Mouse (Mus musculus) midbrain, postnatal 0 days (tissue): ENCODE data around the gene Btg4. TPM values are rescaled to one million over a fixed set of nuclear protein-coding genes. Genes with fewer than 3 reads are reported as not detected.
"Not testable (repeated sequence)": the region's sequence is repeated elsewhere in the genome, so short reads cannot be mapped to it uniquely, and the experiment has no call there.

Source experiments
- ATAC-seq: fragments of 200-750 bp; cut with Nextera tagmentation; 2 replicates; pipeline ENCODE4 v1.8.0; 2017; ENCODE audit warnings: moderate number of reproducible peaks, mild to moderate bottlenecking, moderate TSS enrichment, moderate library complexity; ENCODE audit not compliant: low FRiP score
- DNase-seq: peaks from one replicate; pipeline ENCODE4 v3.0.0-alpha.2; 2015; ENCODE audit warnings: low spot score
- H3K27ac ChIP-seq: fragments of 300-500 bp; sonication (generic); 2 replicates; pipeline ENCODE4 v1.5.1; 2014; ENCODE audit warnings: low read depth, mild to moderate bottlenecking, low read length, mixed read lengths
- H3K27me3 ChIP-seq: fragments of 300-500 bp; sonication (generic); 2 replicates; pipeline ENCODE4 v1.6.1; 2014; ENCODE audit warnings: low read length, control low read depth, mixed read lengths; ENCODE audit not compliant: insufficient read depth
- H3K36me3 ChIP-seq: fragments of 300-500 bp; sonication (generic); 2 replicates; pipeline ENCODE4 v1.6.1; 2014; ENCODE audit warnings: low read length, control low read depth, mixed read lengths; ENCODE audit not compliant: insufficient read depth
- H3K4me1 ChIP-seq: fragments of 300-500 bp; sonication (generic); 2 replicates; pipeline ENCODE4 v1.6.1; 2014; ENCODE audit warnings: mild to moderate bottlenecking, control low read depth, antibody characterized with exemption, low read length, mixed read lengths; ENCODE audit not compliant: insufficient read depth
- H3K4me2 ChIP-seq: fragments of 300-500 bp; sonication (generic); 2 replicates; pipeline ENCODE4 v1.6.1; 2014; ENCODE audit warnings: low read depth, mild to moderate bottlenecking, low read length, mixed read lengths; ENCODE audit not compliant: poor library complexity, severe bottlenecking
- H3K4me3 ChIP-seq: fragments of 300-500 bp; sonication (generic); 2 replicates; pipeline ENCODE4 v1.5.1; 2014; ENCODE audit warnings: low read depth, mild to moderate bottlenecking, low read length, moderate library complexity
- H3K9ac ChIP-seq: fragments of 300-500 bp; sonication (generic); replicated peaks from 2 replicates; pipeline ENCODE4 v1.6.1; 2014; ENCODE audit warnings: mild to moderate bottlenecking, low read length, moderate library complexity, mixed read lengths; ENCODE audit not compliant: poor library complexity, severe bottlenecking
- H3K9me3 ChIP-seq: fragments of 300-500 bp; sonication (generic); 2 replicates; pipeline ENCODE4 v1.6.1; 2016; ENCODE audit warnings: low read length, control low read depth
- CTCF ChIP-seq: IDR thresholded peaks from 2 replicates; pipeline ENCODE4 v1.5.1; 2016; ENCODE audit warnings: antibody characterized with exemption, mild to moderate bottlenecking
- WGBS: fragments of 180-500 bp; shearing (Covaris S2); extraction: QIAGEN DNeasy Blood & Tissue Kit; methylation state at CpG from one replicate; pipeline ENCODE4 v1.1.7; 2014; 5-methylcytosine and 5-hydroxymethylcytosine counted together
- polyA plus RNA-seq: library from polyadenylated mRNA; unstranded; fragments of >200 nt; fragmentation: Nextera tagmentation; extraction: Ambion mirVana; gene quantifications from 2 replicates; pipeline ENCODE4 v1.2.1, GENCODE M21; 2015
- total RNA-seq: library from RNA; depleted of rRNA; stranded (reverse); fragments of >200 nt; gene quantifications from 2 replicates; pipeline ENCODE4 v1.2.3, GENCODE M21; 2014

Btg4 gene
- total and polyA plus RNA-seq, 2 experiments from 2014 or later, result not detected

DNA sequence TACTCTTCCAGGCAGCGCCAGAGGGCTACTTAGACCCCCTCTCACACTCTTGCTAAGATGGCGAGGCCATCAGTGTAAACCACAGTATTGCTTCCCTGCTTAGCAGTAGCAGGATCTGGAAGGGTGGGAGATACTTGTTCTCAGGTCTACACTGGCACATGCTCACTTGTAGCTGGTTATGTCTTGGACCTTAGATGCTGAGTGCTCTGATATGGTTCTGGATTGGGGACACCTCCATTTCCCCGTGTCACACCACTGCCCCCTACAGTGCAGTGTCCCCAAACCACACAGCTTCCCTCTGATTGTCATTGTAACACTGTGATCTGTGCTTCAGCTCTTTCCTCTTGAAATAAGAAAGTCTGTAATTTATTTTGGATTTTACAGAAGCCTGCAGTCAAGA is 76.3 kb downstream of the Btg4 start:
- DNase-seq, result no peak
- 56% methylated on average over 3 of the region's 3 CpGs for WGBS
- no peak for ATAC-seq
- H3K27me3 ChIP-seq, result no peaks in the 10 kb centered on the region
- H3K4me1 ChIP-seq, result no peaks in the 10 kb centered on the region
- no peak overlapping the region for H3K9ac ChIP-seq
- H3K36me3 ChIP-seq, result no peaks in the 10 kb centered on the region
- no peak overlapping the region for H3K27ac ChIP-seq
- no peak overlapping the region for H3K4me2 ChIP-seq
- TF ChIP-seq CTCF, result peak; percentile 60
- no peak overlapping the region for H3K4me3 ChIP-seq
- H3K9me3 ChIP-seq, result no peaks in the 10 kb centered on the region

- Histone ChIP-seq H3K4me3 (no peak overlapping the region), H3K9me3 (no peaks in the 10 kb centered on the region), H3K4me1 (no peaks in the 10 kb centered on the region), H3K9ac (no peak overlapping the region), H3K36me3 (no peaks in the 10 kb centered on the region), H3K27me3 (no peaks in the 10 kb centered on the region), H3K27ac (no peak overlapping the region), H3K4me2 (no peak overlapping the region)
- TF ChIP-seq CTCF, result no peak
- WGBS, result 87% methylated on average over 4 of the region's 4 CpGs
- ATAC-seq, result no peak
- no peak for DNase-seq
These were observed 76.7 kb downstream of the Btg4 start for GRCm38 (mm10) chr9:51137432-51137831.

DNA sequence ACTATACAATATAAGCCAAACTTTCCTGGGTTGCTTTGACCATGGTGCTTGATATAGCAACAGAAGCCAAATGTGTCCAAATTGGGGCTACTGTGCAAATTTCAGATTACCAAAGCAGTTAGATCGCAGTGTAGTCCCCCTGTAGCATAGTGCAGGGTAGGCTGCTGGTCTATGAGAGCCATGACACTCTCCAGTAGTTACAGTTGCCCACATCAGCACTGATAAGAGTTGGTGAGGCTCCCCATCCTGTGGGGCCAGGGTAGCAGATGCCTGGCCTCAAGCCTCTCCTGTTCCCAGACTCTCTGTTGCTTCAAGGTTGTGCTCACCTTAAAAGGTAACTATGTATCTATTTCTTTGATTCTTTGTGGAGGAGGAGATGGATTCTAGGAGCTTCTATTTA is 77.1 kb downstream of the Btg4 start:
- WGBS, result 79% methylated on average over 1 of the region's 1 CpGs
- DNase-seq (no peak), ATAC-seq (no peak)
- TF ChIP-seq CTCF, result no peak
- Histone ChIP-seq H3K27ac (no peak overlapping the region), H3K4me3 (no peak overlapping the region), H3K9ac (no peak overlapping the region), H3K4me2 (no peak overlapping the region), H3K36me3 (no peaks in the 10 kb centered on the region), H3K9me3 (no peaks in the 10 kb centered on the region), H3K27me3 (no peaks in the 10 kb centered on the region), H3K4me1 (no peaks in the 10 kb centered on the region)

DNA sequence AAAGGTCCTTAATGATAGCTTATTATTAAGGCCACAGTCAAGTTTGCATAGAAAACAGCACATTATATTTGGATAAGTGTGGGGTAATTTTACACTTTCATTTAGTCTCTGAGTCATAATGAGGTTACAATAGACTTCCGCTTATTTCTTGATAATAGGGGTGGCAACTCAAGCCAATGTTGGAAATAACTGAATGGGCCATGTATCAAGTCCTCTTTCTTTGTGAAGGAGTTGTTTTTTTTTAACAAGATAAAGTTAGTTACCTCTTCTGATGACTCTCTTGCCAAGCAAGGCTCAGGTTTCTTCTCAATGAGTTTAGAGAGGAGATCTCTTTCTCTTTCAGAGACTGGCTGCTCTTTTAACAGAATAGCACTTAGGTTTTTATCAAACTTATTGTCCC is 77.6 kb downstream of the Btg4 start:
- Histone ChIP-seq H3K4me2 (no peak overlapping the region), H3K36me3 (no peaks in the 10 kb centered on the region), H3K27ac (no peak overlapping the region), H3K4me1 (no peaks in the 10 kb centered on the region), H3K9me3 (no peaks in the 10 kb centered on the region), H3K9ac (no peak overlapping the region), H3K27me3 (no peaks in the 10 kb centered on the region), H3K4me3 (no peak overlapping the region)
- no peak for TF ChIP-seq CTCF
- ATAC-seq (no peak), DNase-seq (no peak)
- 94% methylated on average over 1 of the region's 1 CpGs for WGBS

DNA sequence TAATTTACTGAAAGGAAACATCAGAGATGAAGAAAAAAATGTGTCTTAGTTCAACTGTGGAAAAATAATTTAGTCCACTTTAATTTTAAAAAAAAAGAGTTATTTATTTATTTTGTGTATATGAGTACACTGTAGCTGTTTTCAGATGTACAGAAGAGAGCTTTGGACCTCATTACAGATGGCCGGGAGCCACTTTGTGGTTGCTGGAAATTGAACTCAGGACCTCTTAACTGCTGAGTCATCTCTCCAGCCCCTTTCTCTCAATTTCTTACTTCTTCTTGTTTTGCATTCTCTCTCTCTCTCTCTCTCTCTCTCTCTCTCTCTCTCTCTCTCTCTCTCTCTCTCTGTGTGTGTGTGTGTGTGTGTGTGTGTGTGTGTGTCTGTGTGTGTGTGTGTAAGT is 78.7 kb downstream of the Btg4 start:
- not testable (repeated sequence) for H3K4me3 ChIP-seq, H3K4me2 ChIP-seq, H3K27me3 ChIP-seq, H3K27ac ChIP-seq, ATAC-seq, H3K9ac ChIP-seq, H3K4me1 ChIP-seq, DNase-seq, H3K36me3 ChIP-seq, H3K9me3 ChIP-seq
- WGBS, result 87% methylated on average over 1 of the region's 1 CpGs

DNA sequence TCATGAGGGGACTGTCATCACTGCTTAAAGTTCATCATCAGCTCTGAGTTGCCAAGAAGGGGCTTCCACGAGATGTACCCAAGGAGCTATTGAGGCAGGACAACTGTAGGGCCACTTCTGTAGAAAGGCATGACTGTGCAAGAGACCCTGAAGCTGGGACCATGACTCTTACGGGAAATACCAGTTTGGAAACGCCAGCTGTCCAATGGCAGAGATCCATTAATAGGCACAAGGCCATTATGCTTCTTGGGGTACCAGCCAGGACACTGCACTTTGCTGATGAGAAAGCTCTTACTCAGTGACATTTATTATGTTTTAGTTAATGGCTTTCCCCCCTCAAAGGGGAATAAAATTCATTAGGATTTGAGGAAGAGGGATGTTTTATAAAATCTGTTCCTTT is 80.0 kb downstream of the Btg4 start:
- no peak for DNase-seq
- no peak overlapping the region for H3K4me3 ChIP-seq
- H3K27ac ChIP-seq, result no peak overlapping the region
- H3K4me1 ChIP-seq, result no peaks in the 10 kb centered on the region
- no peaks in the 10 kb centered on the region for H3K9me3 ChIP-seq
- WGBS, result 83% methylated on average over 3 of the region's 3 CpGs
- H3K36me3 ChIP-seq, result no peaks in the 10 kb centered on the region
- H3K9ac ChIP-seq, result no peak overlapping the region
- no peak overlapping the region for H3K4me2 ChIP-seq
- no peak for ATAC-seq
- TF ChIP-seq CTCF, result no peak
- no peaks in the 10 kb centered on the region for H3K27me3 ChIP-seq

- DNase-seq, result no peak
- Histone ChIP-seq H3K4me2 (no peak overlapping the region), H3K27ac (no peak overlapping the region), H3K9me3 (no peaks in the 10 kb centered on the region), H3K4me1 (no peaks in the 10 kb centered on the region), H3K27me3 (no peaks in the 10 kb centered on the region), H3K4me3 (no peak overlapping the region), H3K36me3 (no peaks in the 10 kb centered on the region), H3K9ac (no peak overlapping the region)
- 68% methylated on average over 1 of the region's 1 CpGs for whole genome bisulfite sequencing
- no peak for TF ChIP-seq CTCF
- no peak for ATAC-seq
These were observed 82.7 kb downstream of the Btg4 start for GRCm38 (mm10) chr9:51143437-51143836.
